Comparison of ENCODE assay signal across 7 mouse cellular contexts in genomic region chr8:85432168-85433016, GRCm38 (mm10). TPM values are rescaled to one million over a fixed set of nuclear protein-coding genes. Genes with fewer than 3 reads are reported as not detected.
A peak's percentile ranks its signal among the peaks of the same experiment; 100 is the strongest.
DNase-seq lines count a peak whose midpoint lies in the region; ATAC-seq and TF ChIP-seq lines count a peak whose summit lies in the region.

Gene 4921524J17Rik (minus strand): TSS chr8:85432833.

- TF ChIP-seq CTCF in intestine, postnatal 0 days (IDR thresholded peaks at IDR 0.05; ENCODE audit: low read depth) = peak; percentile 30
- no peak for TF ChIP-seq CTCF in small intestine, adult 2 months (IDR thresholded peaks at IDR 0.05; ENCODE audit: extremely low read depth, insufficient read length, insufficient replicate concordance, low read depth, low read length)

- H3K36me3 ChIP-seq in intestine, postnatal 0 days (ENCODE audit: control insufficient read depth, insufficient read depth) = no peaks in the 10 kb centered on the region
- H3K36me3 ChIP-seq in midbrain, embryonic 12.5 days = no peaks in the 10 kb centered on the region
- H3K36me3 ChIP-seq in small intestine, adult 2 months (ENCODE audit: control insufficient read depth, insufficient read depth, low read length) = no peaks in the 10 kb centered on the region

- intact Hi-C loops in left cerebral cortex, postnatal 4 days (cut with DNase I) = no loop called here

- H3K9ac ChIP-seq in intestine, postnatal 0 days (ENCODE audit: low read depth, low read length) = peak within 1 kb of the TSS; percentile 84
- peak within 1 kb of the TSS; percentile 84 for H3K9ac ChIP-seq in midbrain, embryonic 12.5 days (replicated peaks)

- peak; percentile 64 for TF ChIP-seq POLR2A in small intestine, adult 2 months (IDR thresholded peaks at IDR 0.05; ENCODE audit: low read depth, low read length)

- peak within 1 kb of the TSS; percentile 86 for H3K4me3 ChIP-seq in intestine, postnatal 0 days (ENCODE audit: low read depth, low read length)
- peak within 1 kb of the TSS; percentile 81 for H3K4me3 ChIP-seq in midbrain, embryonic 12.5 days
- H3K4me3 ChIP-seq in small intestine, adult 2 months (ENCODE audit: low read depth, low read length) = peak within 1 kb of the TSS; percentile 84

- ATAC-seq in intestine, postnatal 0 days = peak; percentile 99
- peak; percentile 99 for ATAC-seq in midbrain, embryonic 12.5 days (ENCODE audit: low FRiP score, low read depth)

- no peaks in the 10 kb centered on the region for H3K27me3 ChIP-seq in intestine, postnatal 0 days (replicated peaks; ENCODE audit: control insufficient read depth, insufficient read depth, low read length)
- H3K27me3 ChIP-seq in midbrain, embryonic 12.5 days = no peaks in the 10 kb centered on the region
- H3K27me3 ChIP-seq in small intestine, adult 2 months (ENCODE audit: control insufficient read depth, insufficient read depth, low read length) = no peaks in the 10 kb centered on the region

- under 1% methylated on average over 76 of the region's 85 CpGs for WGBS in intestine, postnatal 0 days
- WGBS in midbrain, embryonic 12.5 days = under 1% methylated on average over 78 of the region's 85 CpGs
- under 1% methylated on average over 84 of the region's 85 CpGs for WGBS in small intestine, adult 2 months

- DNase-seq in adrenal gland, adult 2 months = peak; percentile 99
- peak; percentile 97 for DNase-seq in embryo, embryonic 11.5 days (ENCODE audit: low read depth, low spot score)
- peak; percentile 96 to 97 for DNase-seq in gastrocnemius, postnatal 4 days (ENCODE audit: low spot score in 2 of 2)
- DNase-seq in left cerebral cortex, postnatal 4 days = peak; percentile 99

- H3K9me3 ChIP-seq in intestine, postnatal 0 days (ENCODE audit: control insufficient read depth) = no peaks in the 10 kb centered on the region
- H3K9me3 ChIP-seq in midbrain, embryonic 12.5 days = no peaks in the 10 kb centered on the region

- H3K27ac ChIP-seq in intestine, postnatal 0 days (ENCODE audit: low read depth, low read length) = peak within 1 kb of the TSS; percentile 91
- H3K27ac ChIP-seq in midbrain, embryonic 12.5 days (replicated peaks) = peak within 1 kb of the TSS; percentile 94
- peak within 1 kb of the TSS; percentile 66 for H3K27ac ChIP-seq in small intestine, adult 2 months (ENCODE audit: insufficient read depth, low read depth, low read length)

- peaks cover 10% of the 10 kb centered on the region; the same call in 1 of the 2 replicates for H3K4me1 ChIP-seq in intestine, postnatal 0 days (replicated peaks; ENCODE audit: control insufficient read depth, insufficient read depth, low read length)
- H3K4me1 ChIP-seq in midbrain, embryonic 12.5 days = peaks cover 21% of the 10 kb centered on the region
- H3K4me1 ChIP-seq in small intestine, adult 2 months (ENCODE audit: control insufficient read depth, insufficient read depth, insufficient read length, low read length) = peaks cover 4% of the 10 kb centered on the region

- H3K4me2 ChIP-seq in intestine, postnatal 0 days (replicated peaks; ENCODE audit: low read depth) = peak within 1 kb of the TSS; percentile 66
- peak within 1 kb of the TSS; percentile 54 for H3K4me2 ChIP-seq in midbrain, embryonic 12.5 days (replicated peaks)

RNA-seq across cellular contexts. Expression of gene 4921524J17Rik, which starts in this region (rescaled TPM):
- total RNA-seq in adrenal gland, adult 2 months (2021) = 10 to 100 TPM; 20.4 to 46.6 TPM
- polyA plus RNA-seq in adrenal gland, adult 2 months (2012; rRNA removed) = 1.8 and 3.2 TPM in 2 replicates
- 10 to 100 TPM; 23.1 to 24.9 TPM for total RNA-seq in gastrocnemius, postnatal 4 days (2021)
- polyA plus RNA-seq in intestine, postnatal 0 days (2015; fragmentation: Nextera tagmentation; extraction: Ambion mirVana) = 24.3 and 26.1 TPM in 2 replicates
- 10 to 100 TPM; 20.0 to 23.3 TPM for total RNA-seq in left cerebral cortex, postnatal 4 days (2021)
- 36.7 and 43.9 TPM in 2 replicates for polyA plus RNA-seq in midbrain, embryonic 12.5 days (2016; fragmentation: Nextera tagmentation; extraction: Ambion mirVana)
- polyA plus RNA-seq in small intestine, adult 2 months (2012; rRNA removed) = 0.72 and 1.3 TPM in 2 replicates

Comparison
In these comparisons a context has a peak if more than half of its experiments do, and no peak if none do; other contexts are left out.
1. Peak in every context shown above with its lines: DNase-seq, ATAC-seq, H3K4me3 ChIP-seq and H3K27ac ChIP-seq.